Mouse (Mus musculus) myocyte (in vitro differentiated cells): Measurements from ENCODE around the gene Add3. TPM values are rescaled to one million over a fixed set of nuclear protein-coding genes. Genes with fewer than 3 reads are reported as not detected.

ENCODE experiments used
- H3K27me3 ChIP-seq: one replicate; pipeline ENCODE4 v1.6.1; 2011; ENCODE audit not compliant: control insufficient read depth, insufficient read depth, insufficient read length
- H3K36me3 ChIP-seq: one replicate; pipeline ENCODE4 v1.6.1; 2011; ENCODE audit not compliant: control insufficient read depth, insufficient read depth
- H3K4me2 ChIP-seq: one replicate; pipeline ENCODE4 v1.6.1; 2011; ENCODE audit warnings: low read depth, control low read depth
- H3K4me3 ChIP-seq: one replicate; pipeline ENCODE4 v1.5.1; 2011; ENCODE audit warnings: mild to moderate bottlenecking, control low read depth, moderate library complexity
- H3K79me2 ChIP-seq: one replicate; pipeline ENCODE4 v1.6.1; 2011; ENCODE audit not compliant: control insufficient read depth, insufficient read depth
- H3ac ChIP-seq: one replicate; pipeline ENCODE4 v1.6.1; 2011; ENCODE audit not compliant: control insufficient read depth, insufficient read length
- CEBPB ChIP-seq: IDR thresholded peaks from 2 replicates; pipeline ENCODE4 v1.6.1; 2011; ENCODE audit warnings: mild to moderate bottlenecking, moderate library complexity; ENCODE audit not compliant: poor library complexity, insufficient read depth, severe bottlenecking
- E2F4 ChIP-seq: IDR thresholded peaks from one replicate; pipeline ENCODE4 v1.6.1; 2011; ENCODE audit warnings: mild to moderate bottlenecking, control low read depth, moderate library complexity; ENCODE audit not compliant: insufficient read depth
- MAX ChIP-seq: IDR thresholded peaks from one replicate; pipeline ENCODE4 v1.6.1; 2011; ENCODE audit warnings: low read depth, mild to moderate bottlenecking, control low read depth
- MYOD1 ChIP-seq, 3 experiments: IDR thresholded peaks; one replicate each; pipeline ENCODE4 v1.6.1; 2011; ENCODE audit warnings: control low read depth in 2 of 3, low read depth in 2 of 3, mild to moderate bottlenecking in 2 of 3, moderate library complexity in 1 of 3; ENCODE audit not compliant: insufficient read length in 2 of 3, control insufficient read depth in 1 of 3
- MYOG ChIP-seq, 3 experiments: IDR thresholded peaks; one replicate each; pipeline ENCODE4 v1.6.1; 2011; ENCODE audit warnings: control low read depth in 2 of 3, low read depth in 2 of 3, mild to moderate bottlenecking in 2 of 3; ENCODE audit not compliant: insufficient read length in 2 of 3, control insufficient read depth in 1 of 3, insufficient read depth in 1 of 3
- POLR2A ChIP-seq: IDR thresholded peaks from one replicate; pipeline ENCODE4 v1.6.1; 2011; ENCODE audit warnings: low read depth, mild to moderate bottlenecking, control low read depth, moderate library complexity; ENCODE audit not compliant: insufficient read length
- POLR2AphosphoS2 ChIP-seq: IDR thresholded peaks from one replicate; pipeline ENCODE4 v1.6.1; 2011; ENCODE audit warnings: low read depth, control low read depth; ENCODE audit not compliant: insufficient read length
- REST ChIP-seq: IDR thresholded peaks from one replicate; pipeline ENCODE4 v1.6.1; 2011; ENCODE audit warnings: mild to moderate bottlenecking, control low read depth, moderate library complexity; ENCODE audit not compliant: insufficient read depth, insufficient read length
- SRF ChIP-seq: IDR thresholded peaks from one replicate; pipeline ENCODE4 v1.6.1; 2011; ENCODE audit warnings: low read depth; ENCODE audit not compliant: control insufficient read depth, insufficient read length
- TCF12 ChIP-seq: IDR thresholded peaks from one replicate; pipeline ENCODE4 v1.6.1; 2011; ENCODE audit warnings: mild to moderate bottlenecking, control low read depth; ENCODE audit not compliant: poor library complexity, insufficient read depth, severe bottlenecking
- TCF3 ChIP-seq: IDR thresholded peaks from one replicate; pipeline ENCODE4 v1.6.1; 2011; ENCODE audit warnings: low read depth, control low read depth; ENCODE audit not compliant: insufficient read length
- USF1 ChIP-seq: IDR thresholded peaks from one replicate; pipeline ENCODE4 v1.6.1; 2011; ENCODE audit warnings: low read depth, mild to moderate bottlenecking, control low read depth, moderate library complexity
- polyA plus RNA-seq: library from polyadenylated mRNA; unstranded; fragments of >200 nt; fragmentation: generic; extraction: Trizol; gene quantifications from one replicate; pipeline ENCODE4 v1.2.1, GENCODE M21; 2012; ENCODE audit warnings: missing spikeins

Add3 gene
- polyA plus RNA-seq, 1 experiment: 8.3 TPM

DNA sequence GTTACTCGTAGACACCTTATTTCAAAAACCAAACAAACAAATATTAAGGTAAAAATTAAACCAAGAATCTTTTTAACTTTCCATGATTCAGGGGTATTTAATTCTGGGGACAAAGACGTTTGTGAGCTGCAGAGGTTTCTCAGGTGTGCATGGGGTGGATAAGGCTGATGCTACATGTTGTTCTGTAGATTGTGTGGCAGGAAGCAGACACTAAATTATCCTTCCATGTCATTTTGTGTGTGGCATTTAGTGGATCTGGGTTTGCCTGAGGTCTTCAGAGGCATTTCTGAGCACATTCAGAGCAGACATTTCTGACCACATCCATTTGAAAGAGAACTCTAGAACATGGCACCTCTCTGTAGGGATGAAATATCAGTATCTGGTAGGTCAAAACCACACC lies 52.9 kb downstream of the Add3 start:
- H3K36me3 ChIP-seq: no peaks in the 10 kb centered on the region
- H3K4me3 ChIP-seq: no peak overlapping the region
- H3K27me3 ChIP-seq: no peaks in the 10 kb centered on the region
- H3ac ChIP-seq: no peak overlapping the region
- TF ChIP-seq E2F4 (no peak), MAX (no peak), USF1 (no peak), POLR2AphosphoS2 (no peak), REST (no peak), TCF12 (no peak), MYOG (IDR thresholded peaks at IDR 0.05; ENCODE audit: control insufficient read depth in 1 of 3, insufficient read depth in 1 of 3, insufficient read length in 2 of 3, low read depth in 2 of 3) (no peak), MYOD1 (IDR thresholded peaks at IDR 0.05; ENCODE audit: control insufficient read depth in 1 of 3, insufficient read length in 2 of 3, low read depth in 2 of 3) (no peak), SRF (no peak)
- no peak overlapping the region for H3K4me2 ChIP-seq
- no peaks in the 10 kb centered on the region for H3K79me2 ChIP-seq

DNA sequence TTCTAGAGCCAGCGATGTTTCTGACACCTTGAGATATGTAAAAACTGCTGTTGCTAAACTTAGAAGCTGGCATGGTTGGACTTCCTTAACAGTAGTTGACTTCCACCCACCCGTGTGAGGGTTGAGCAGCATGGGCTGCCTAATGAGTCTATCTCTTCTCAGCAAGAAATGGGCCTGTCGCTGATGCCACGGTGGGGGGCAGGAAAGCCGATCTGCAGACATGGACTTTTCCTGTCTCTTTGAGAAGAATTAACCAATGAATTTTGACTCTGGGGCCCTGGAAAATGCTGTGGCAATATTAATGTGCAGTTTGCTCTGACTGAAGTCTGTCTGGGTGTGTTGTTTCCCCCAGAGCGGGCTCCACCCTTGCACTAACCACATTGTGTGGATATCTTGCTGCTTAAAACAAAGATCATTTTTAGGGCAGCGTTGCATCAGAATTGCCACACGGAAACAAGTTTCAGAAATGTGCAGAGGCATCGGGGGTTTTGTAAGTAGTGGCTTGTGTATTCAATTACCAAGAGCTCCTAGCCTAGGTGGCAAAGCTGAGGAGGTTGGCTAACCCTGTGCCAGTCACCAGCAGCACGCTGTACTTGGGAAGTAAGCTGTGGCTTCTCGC lies 53.8 kb downstream of the Add3 start:
- Histone ChIP-seq H3K4me2 (peak overlapping the region; percentile 57), H3K4me3 (peak overlapping the region; percentile 13)

DNA sequence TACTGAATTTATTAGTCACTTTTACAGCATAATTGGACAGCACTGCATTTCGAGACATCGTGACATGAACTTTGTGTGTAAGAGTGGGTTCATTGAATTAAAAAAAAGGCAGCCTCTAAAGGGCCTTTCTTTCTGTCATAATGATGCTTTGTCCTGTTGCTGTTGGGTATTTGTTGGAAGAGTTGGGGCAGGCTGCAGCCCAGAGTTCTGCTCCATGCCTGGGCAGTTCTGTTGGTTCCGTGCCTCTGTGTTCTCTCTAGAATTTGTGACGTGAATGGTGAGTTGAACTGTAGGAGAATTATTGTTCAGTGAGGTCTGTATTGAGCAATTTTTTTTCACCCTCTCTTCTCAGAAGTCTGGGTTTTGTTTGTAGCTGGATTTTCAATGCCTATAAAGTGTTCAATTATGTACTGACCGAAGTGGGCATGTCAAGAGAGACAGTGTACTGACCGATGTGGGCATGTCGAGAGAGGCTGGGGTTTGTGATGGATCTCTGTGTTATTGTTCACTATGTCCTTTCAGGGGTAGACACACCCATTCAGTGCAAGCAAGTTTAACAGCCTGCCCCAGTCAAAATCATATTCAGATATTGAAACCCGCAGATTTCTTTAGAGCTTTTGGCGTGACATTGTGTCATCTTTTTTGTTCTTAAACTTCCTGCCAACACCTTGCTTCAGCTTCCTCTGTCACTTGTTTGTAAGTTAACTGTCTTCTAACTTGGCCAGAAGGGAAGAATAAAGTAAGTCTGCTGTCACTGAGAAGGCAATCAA lies 54.7 kb downstream of the Add3 start:
- Histone ChIP-seq H3K4me2 (peak overlapping the region; percentile 57), H3K79me2 (no peaks in the 10 kb centered on the region), H3K4me3 (peak overlapping the region; percentile 13), H3K27me3 (no peaks in the 10 kb centered on the region), H3ac (no peak overlapping the region), H3K36me3 (no peaks in the 10 kb centered on the region)
- TF ChIP-seq USF1: no peak
- TF ChIP-seq TCF3: no peak
- no peak for TF ChIP-seq SRF
- TF ChIP-seq POLR2AphosphoS2: no peak

More for the DNA sequence above, 53.8 kb downstream of the Add3 start:
- Histone ChIP-seq H3K36me3 (no peaks in the 10 kb centered on the region), H3K27me3 (no peaks in the 10 kb centered on the region), H3K79me2 (no peaks in the 10 kb centered on the region), H3ac (no peak overlapping the region)
- no peak for TF ChIP-seq TCF12
- TF ChIP-seq E2F4: no peak
- TF ChIP-seq CEBPB: peak; percentile 85; the same call in 1 of the 2 replicates
- TF ChIP-seq USF1: no peak

DNA sequence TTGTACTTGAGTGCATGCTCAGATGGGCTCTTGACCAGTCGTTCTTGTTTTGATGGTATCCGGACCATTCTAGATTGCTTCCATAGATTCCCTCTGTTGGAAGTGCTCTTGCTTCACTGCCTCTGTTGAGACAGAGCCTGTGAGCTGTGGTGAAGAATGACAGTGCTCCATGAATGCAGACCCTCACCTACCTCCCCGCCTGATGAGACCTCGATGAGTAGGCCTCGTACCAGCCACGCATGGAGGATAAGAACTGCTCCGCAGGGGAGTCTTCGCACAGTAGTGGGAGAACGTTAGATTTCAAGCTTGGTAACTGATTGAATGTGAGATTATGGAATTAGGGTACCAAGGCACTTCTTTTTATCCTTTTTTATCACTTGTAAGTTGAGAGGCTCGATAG lies 56.7 kb downstream of the Add3 start:
- H3K27me3 ChIP-seq: no peaks in the 10 kb centered on the region
- H3K4me2 ChIP-seq: no peak overlapping the region
- no peaks in the 10 kb centered on the region for H3K79me2 ChIP-seq
- no peak overlapping the region for H3ac ChIP-seq
- H3K36me3 ChIP-seq: no peaks in the 10 kb centered on the region
- H3K4me3 ChIP-seq: no peak overlapping the region
- TF ChIP-seq SRF (no peak), TCF12 (no peak), MAX (no peak), E2F4 (no peak), POLR2A (no peak), POLR2AphosphoS2 (no peak), TCF3 (no peak), USF1 (no peak), CEBPB (no peak), MYOG (IDR thresholded peaks at IDR 0.05; ENCODE audit: control insufficient read depth in 1 of 3, insufficient read depth in 1 of 3, insufficient read length in 2 of 3, low read depth in 2 of 3) (no peak), REST (no peak), MYOD1 (IDR thresholded peaks at IDR 0.05; ENCODE audit: control insufficient read depth in 1 of 3, insufficient read length in 2 of 3, low read depth in 2 of 3) (no peak)

DNA sequence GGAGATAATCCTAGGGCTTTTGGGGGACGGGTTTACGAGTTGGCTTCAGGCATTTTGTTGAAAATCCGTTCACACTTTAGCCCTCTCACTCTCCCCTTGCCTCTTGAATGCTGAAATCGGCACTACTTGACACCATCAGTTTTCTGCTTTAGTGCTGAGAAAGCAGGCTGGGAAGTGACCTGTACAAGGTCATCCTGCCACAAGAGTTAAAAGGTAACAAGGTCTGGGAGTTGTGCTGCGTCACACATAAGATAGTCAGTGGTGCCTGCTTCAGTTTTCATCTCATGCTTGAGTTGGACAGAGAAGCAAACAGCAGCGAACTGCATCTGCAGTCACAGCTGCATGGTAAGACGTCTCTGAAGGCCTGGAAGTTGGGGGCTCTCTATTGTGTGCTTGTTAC lies 57.5 kb downstream of the Add3 start:
- Histone ChIP-seq H3ac (no peak overlapping the region), H3K27me3 (no peaks in the 10 kb centered on the region), H3K4me2 (no peak overlapping the region), H3K79me2 (no peaks in the 10 kb centered on the region), H3K4me3 (no peak overlapping the region), H3K36me3 (no peaks in the 10 kb centered on the region)
- TF ChIP-seq TCF3 (no peak), MYOD1 (IDR thresholded peaks at IDR 0.05; ENCODE audit: control insufficient read depth in 1 of 3, insufficient read length in 2 of 3, low read depth in 2 of 3) (no peak)
